Mouse (Mus musculus) forebrain, embryonic 11.5 days (tissue): Measurements from ENCODE around the gene AY074887. TPM values are rescaled to one million over a fixed set of nuclear protein-coding genes. Genes with fewer than 3 reads are reported as not detected.

ENCODE experiments used
- polyA plus RNA-seq: library from polyadenylated mRNA; unstranded; fragments of >200 nt; fragmentation: Nextera tagmentation; extraction: Ambion mirVana; gene quantifications from 2 replicates; pipeline ENCODE4 v1.2.1, GENCODE M21; 2014

Gene AY074887
- polyA plus RNA-seq, 1 experiment from 2014 or later: 0.86 TPM

Other genes starting within 250 kb of the AY074887 start
- 158 and 159 TPM in 2 replicates for gene Wdr61, start 216.5 kb downstream of the AY074887 start, polyA plus RNA-seq
- 219 and 275 TPM in 2 replicates for gene Crabp1, start 186.2 kb downstream of the AY074887 start, polyA plus RNA-seq
- gene Ireb2, start 87.2 kb downstream of the AY074887 start, polyA plus RNA-seq: 60.1 and 72.5 TPM in 2 replicates
- 4.2 and 4.6 TPM in 2 replicates for gene Hykk, start 33.7 kb downstream of the AY074887 start, polyA plus RNA-seq
- 300 and 313 TPM in 2 replicates for gene Psma4, start 208 bp downstream of the AY074887 start, polyA plus RNA-seq
- gene Chrna5, start 29.9 kb upstream of the AY074887 start, polyA plus RNA-seq: 0.43 and 0.96 TPM in 2 replicates
- 9.6 and 9.8 TPM in 2 replicates for gene Chrna3, start 75.6 kb upstream of the AY074887 start, polyA plus RNA-seq
- gene Chrnb4, start 97.8 kb upstream of the AY074887 start, polyA plus RNA-seq: 2.4 and 2.5 TPM in 2 replicates
- gene Ube2q2, start 197.9 kb upstream of the AY074887 start, polyA plus RNA-seq: 46.1 and 49.4 TPM in 2 replicates